Mouse (Mus musculus) kidney, postnatal 0 days (tissue): ENCODE results near the gene Gpr162. TPM values are rescaled to one million over a fixed set of nuclear protein-coding genes. Genes with fewer than 3 reads are reported as not detected.
"Not testable (repeated sequence)": the region's sequence is repeated elsewhere in the genome, so short reads cannot be mapped to it uniquely, and the experiment has no call there.

Experiments
- ATAC-seq: fragments of 200-750 bp; cut with Nextera tagmentation; replicated peaks from 2 replicates; pipeline ENCODE4 v1.8.0; 2017; ENCODE audit warnings: low read depth, moderate number of reproducible peaks, moderate TSS enrichment, moderate library complexity; ENCODE audit not compliant: low FRiP score
- DNase-seq: peaks from one replicate; pipeline ENCODE4 v3.0.0-alpha.2; 2016; ENCODE audit warnings: low spot score
- H3K27ac ChIP-seq: fragments of 300-500 bp; sonication (generic); 2 replicates; pipeline ENCODE4 v1.5.1; 2014; ENCODE audit warnings: mild to moderate bottlenecking
- H3K27me3 ChIP-seq: fragments of 300-500 bp; sonication (generic); 2 replicates; pipeline ENCODE4 v1.6.1; 2014; ENCODE audit warnings: low read length, mixed read lengths; ENCODE audit not compliant: insufficient read depth
- H3K36me3 ChIP-seq: fragments of 300-500 bp; sonication (generic); 2 replicates; pipeline ENCODE4 v1.6.1; 2014; ENCODE audit warnings: low read length, mixed read lengths; ENCODE audit not compliant: insufficient read depth
- H3K4me1 ChIP-seq: fragments of 300-500 bp; sonication (generic); replicated peaks from 2 replicates; pipeline ENCODE4 v1.6.1; 2014; ENCODE audit warnings: antibody characterized with exemption, low read length, mixed read lengths; ENCODE audit not compliant: insufficient read depth
- H3K4me2 ChIP-seq: fragments of 300-500 bp; sonication (generic); 2 replicates; pipeline ENCODE4 v1.6.1; 2014; ENCODE audit warnings: mild to moderate bottlenecking, low read length, moderate library complexity, mixed read lengths
- H3K4me3 ChIP-seq: fragments of 300-500 bp; sonication (generic); replicated peaks from 2 replicates; pipeline ENCODE4 v1.5.1; 2014; ENCODE audit warnings: low read depth, low read length
- H3K9ac ChIP-seq: fragments of 300-500 bp; sonication (generic); 2 replicates; pipeline ENCODE4 v1.6.1; 2014; ENCODE audit warnings: low read depth, low read length
- H3K9me3 ChIP-seq: fragments of 300-500 bp; sonication (generic); replicated peaks from 2 replicates; pipeline ENCODE4 v1.6.1; 2016; ENCODE audit warnings: low read length, inconsistent platforms, mixed read lengths
- CTCF ChIP-seq: IDR thresholded peaks from 2 replicates; pipeline ENCODE4 v1.5.1; 2016; ENCODE audit warnings: antibody characterized with exemption, low read depth, mild to moderate bottlenecking, moderate library complexity
- WGBS: fragments of 180-500 bp; shearing (Covaris S2); extraction: QIAGEN DNeasy Blood & Tissue Kit; methylation state at CpG from one replicate; pipeline ENCODE4 v1.1.7; 2014; 5-methylcytosine and 5-hydroxymethylcytosine counted together
- polyA plus RNA-seq: library from polyadenylated mRNA; unstranded; fragments of >200 nt; fragmentation: Nextera tagmentation; extraction: Ambion mirVana; gene quantifications from 2 replicates; pipeline ENCODE4 v1.2.1, GENCODE M21; 2015

Gene Gpr162
- polyA plus RNA-seq, 1 experiment from 2014 or later: 2.2 TPM

GRCm38 (mm10) chr6:124900056-124900800 is 36.4 kb upstream of the Gpr162 start:
- no peaks in the 10 kb centered on the region for H3K36me3 ChIP-seq
- no peak overlapping the region for H3K4me2 ChIP-seq
- H3K27ac ChIP-seq: no peak overlapping the region
- ATAC-seq (no peak), DNase-seq (no peak)
- no peak for TF ChIP-seq CTCF
- no peaks in the 10 kb centered on the region for H3K27me3 ChIP-seq
- H3K4me1 ChIP-seq: 0 out of 2 replicates have a peak, but pooled peaks cover 5% of the 10 kb centered on the region
- no peak overlapping the region for H3K9ac ChIP-seq
- WGBS: 48% methylated on average over 8 of the region's 8 CpGs
- H3K4me3 ChIP-seq: no peak overlapping the region
- no peaks in the 10 kb centered on the region for H3K9me3 ChIP-seq

- no peaks in the 10 kb centered on the region for H3K27me3 ChIP-seq
- H3K4me1 ChIP-seq: no peaks in the 10 kb centered on the region
- H3K9me3 ChIP-seq: no peaks in the 10 kb centered on the region
- no peak overlapping the region for H3K27ac ChIP-seq
- WGBS: 55% methylated on average over 3 of the region's 3 CpGs
- H3K4me2 ChIP-seq: no peak overlapping the region
- DNase-seq (no peak), ATAC-seq (no peak)
- no peaks in the 10 kb centered on the region for H3K36me3 ChIP-seq
- no peak overlapping the region for H3K4me3 ChIP-seq
- H3K9ac ChIP-seq: no peak overlapping the region
- TF ChIP-seq CTCF: no peak
Measured at GRCm38 (mm10) chr6:124898359-124898758, 34.6 kb upstream of the Gpr162 start.

- H3K27ac ChIP-seq, H3K9me3 ChIP-seq, H3K27me3 ChIP-seq, ATAC-seq, DNase-seq, H3K4me2 ChIP-seq, H3K9ac ChIP-seq, H3K4me1 ChIP-seq, H3K4me3 ChIP-seq, H3K36me3 ChIP-seq: not testable (repeated sequence)
- 57% methylated on average over 2 of the region's 2 CpGs for WGBS
Measured at GRCm38 (mm10) chr6:124894113-124894512, 30.3 kb upstream of the Gpr162 start.

GRCm38 (mm10) chr6:124890997-124891396 is 27.2 kb upstream of the Gpr162 start:
- ATAC-seq (no peak), DNase-seq (no peak)
- TF ChIP-seq CTCF: no peak
- Histone ChIP-seq H3K4me1 (no peaks in the 10 kb centered on the region), H3K36me3 (no peaks in the 10 kb centered on the region), H3K4me3 (no peak overlapping the region), H3K9ac (no peak overlapping the region), H3K27me3 (no peaks in the 10 kb centered on the region), H3K4me2 (no peak overlapping the region), H3K27ac (no peak overlapping the region), H3K9me3 (no peaks in the 10 kb centered on the region)
- WGBS: 62% methylated on average over 6 of the region's 6 CpGs

- H3K27me3 ChIP-seq: no peaks in the 10 kb centered on the region
- H3K27ac ChIP-seq: no peak overlapping the region
- H3K36me3 ChIP-seq: no peaks in the 10 kb centered on the region
- TF ChIP-seq CTCF: no peak
- DNase-seq (no peak), ATAC-seq (no peak)
- no peaks in the 10 kb centered on the region for H3K9me3 ChIP-seq
- no peak overlapping the region for H3K4me3 ChIP-seq
- no peak overlapping the region for H3K4me2 ChIP-seq
- 87% methylated on average over 6 of the region's 6 CpGs for WGBS
- H3K9ac ChIP-seq: no peak overlapping the region
- H3K4me1 ChIP-seq: no peaks in the 10 kb centered on the region; the same call in 1 of the 2 replicates
Measured at GRCm38 (mm10) chr6:124888555-124889125, 24.9 kb upstream of the Gpr162 start.

GRCm38 (mm10) chr6:124887986-124888385 is 24.2 kb upstream of the Gpr162 start, which contains the start of gene Cd4:
Gene Cd4 (minus strand): TSS chr6:124888221.
- no peak for TF ChIP-seq CTCF
- WGBS: 77% methylated on average over 9 of the region's 9 CpGs

More at GRCm38 (mm10) chr6:124887986-124888385, 24.2 kb upstream of the Gpr162 start, which contains the start of gene Cd4:
- Histone ChIP-seq H3K27ac (no peak within 1 kb of the TSS), H3K9ac (no peak within 1 kb of the TSS), H3K27me3 (no peaks in the 10 kb centered on the region), H3K4me3 (no peak within 1 kb of the TSS), H3K36me3 (no peaks in the 10 kb centered on the region), H3K4me2 (no peak within 1 kb of the TSS), H3K9me3 (no peaks in the 10 kb centered on the region), H3K4me1 (no peaks in the 10 kb centered on the region; the same call in 1 of the 2 replicates)
- ATAC-seq (no peak), DNase-seq (no peak)
